Mouse (Mus musculus) urinary bladder, adult 2 months (tissue): ENCODE measurements at regions not wholly inside any gene's neighbourhood (a gene's known extent, or its start where the extent isn't known, plus 50 kb on each side); places are given as distances from the start of the nearest gene placed in this dataset.
"Not testable (repeated sequence)": the region's sequence is repeated elsewhere in the genome, so short reads cannot be mapped to it uniquely, and the experiment has no call there.

Experiments
- DNase-seq: peaks from one replicate; pipeline ENCODE4 v3.0.0; 2022; ENCODE audit warnings: low spot score

DNA sequence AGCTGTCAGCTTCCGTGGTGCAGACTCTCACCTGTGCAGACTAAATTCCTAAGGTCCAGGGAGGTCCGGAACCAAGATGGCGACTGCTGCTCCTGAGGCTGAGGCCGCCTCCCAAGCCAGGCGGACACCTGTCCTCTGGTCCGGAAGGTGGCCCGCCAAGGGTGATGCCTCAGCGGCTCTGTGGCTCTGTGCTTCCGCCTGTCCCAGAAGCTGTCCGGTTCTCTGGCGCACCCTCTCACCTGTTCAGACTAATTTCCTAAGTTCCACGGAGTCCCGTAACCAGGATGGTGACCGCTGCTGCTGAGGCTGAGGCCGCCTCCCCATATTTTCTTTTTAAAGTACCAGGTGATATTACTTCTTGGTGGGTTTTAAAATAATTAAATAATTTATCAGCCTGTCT is 65.4 kb upstream of the B3galnt2 start:
- DNase-seq: not testable (repeated sequence)

DNA sequence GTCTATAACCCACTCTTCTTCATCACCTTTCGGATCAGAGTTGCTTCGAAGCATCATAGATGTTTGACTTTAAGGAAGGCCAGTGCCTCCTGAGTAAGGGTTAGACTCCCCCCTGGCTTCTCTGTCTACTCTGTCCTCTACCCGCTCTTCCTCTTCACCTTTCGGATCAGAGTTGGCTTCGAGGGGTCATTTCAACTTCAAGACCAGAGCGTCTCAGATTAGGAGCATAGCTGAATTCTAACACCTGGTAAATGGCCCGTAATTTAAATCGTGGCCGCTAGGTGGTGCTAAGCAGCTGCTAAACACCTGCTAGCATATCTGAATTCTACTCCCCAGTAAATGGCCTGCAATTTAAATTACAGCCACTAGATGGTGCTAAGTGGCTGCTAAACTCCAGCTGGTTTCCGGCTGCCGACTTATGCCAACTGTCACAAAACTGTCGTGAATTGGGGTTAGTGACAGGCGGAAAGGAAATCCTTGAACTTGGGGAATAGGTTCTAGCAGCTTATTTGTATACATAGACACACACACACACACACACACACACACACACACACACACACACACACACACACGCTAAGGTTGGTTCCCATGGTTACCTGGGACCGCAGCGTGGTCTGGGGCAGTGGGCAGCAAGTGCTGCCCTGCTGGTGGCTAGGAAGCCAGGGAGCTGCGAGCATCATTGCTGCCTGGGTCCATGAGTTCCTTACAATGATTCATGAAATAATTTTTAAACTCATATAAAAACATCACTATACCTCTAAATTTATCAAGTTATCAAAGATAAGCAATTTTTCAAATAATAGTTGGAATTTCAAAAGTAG is 64.8 kb upstream of the B3galnt2 start:
- peak; percentile 47 for DNase-seq

DNA sequence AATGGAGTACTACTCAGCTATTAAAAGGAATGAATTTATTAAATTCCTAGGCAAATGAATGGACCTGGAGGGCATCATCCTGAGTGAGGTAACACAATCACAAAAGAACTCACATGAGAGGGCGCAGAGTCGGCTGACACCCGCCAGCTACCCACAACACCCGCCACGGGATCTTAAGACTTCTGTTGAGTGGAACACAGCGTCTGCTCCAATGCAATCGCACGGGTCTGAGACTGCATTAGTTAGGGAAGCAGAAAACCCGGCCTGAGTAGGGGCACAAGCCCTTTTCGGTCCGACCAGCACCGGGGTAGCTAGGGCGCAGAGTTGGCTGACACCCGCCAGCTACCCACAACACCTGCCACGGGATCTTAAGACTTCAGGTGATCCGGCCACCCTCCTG is 52.1 kb upstream of the B3galnt2 start:
- not testable (repeated sequence) for DNase-seq
